Mouse (Mus musculus) embryonic facial prominence, embryonic 13.5 days (tissue): ENCODE results near the gene Wdr38. TPM values are rescaled to one million over a fixed set of nuclear protein-coding genes. Genes with fewer than 3 reads are reported as not detected.

Experiments used
- ATAC-seq: fragments of 200-750 bp; cut with Nextera tagmentation; 2 replicates; pipeline ENCODE4 v1.8.0; 2017; ENCODE audit warnings: low read depth; ENCODE audit not compliant: insufficient number of reproducible peaks, insufficient read depth, low FRiP score, low TSS enrichment
- H3K27ac ChIP-seq: fragments of 300-500 bp; sonication (generic); 2 replicates; pipeline ENCODE4 v1.5.1; 2015; ENCODE audit warnings: moderate library complexity, mild to moderate bottlenecking, inconsistent platforms
- H3K27me3 ChIP-seq: fragments of 300-500 bp; sonication (generic); 2 replicates; pipeline ENCODE4 v1.6.1; 2015; ENCODE audit warnings: mild to moderate bottlenecking, inconsistent platforms
- H3K36me3 ChIP-seq: fragments of 300-500 bp; sonication (generic); 2 replicates; pipeline ENCODE4 v1.6.1; 2015; ENCODE audit warnings: mild to moderate bottlenecking, inconsistent platforms
- H3K4me1 ChIP-seq: fragments of 300-500 bp; sonication (generic); 2 replicates; pipeline ENCODE4 v1.6.1; 2015; ENCODE audit warnings: inconsistent platforms
- H3K4me2 ChIP-seq: fragments of 300-500 bp; sonication (generic); 2 replicates; pipeline ENCODE4 v1.6.1; 2015; ENCODE audit warnings: moderate library complexity, mild to moderate bottlenecking, inconsistent platforms
- H3K4me3 ChIP-seq: fragments of 300-500 bp; sonication (generic); 2 replicates; pipeline ENCODE4 v1.5.1; 2015; ENCODE audit warnings: mild to moderate bottlenecking, inconsistent platforms
- H3K9ac ChIP-seq: fragments of 300-500 bp; sonication (generic); 2 replicates; pipeline ENCODE4 v1.6.1; 2015; ENCODE audit warnings: mild to moderate bottlenecking, inconsistent platforms
- H3K9me3 ChIP-seq: fragments of 300-500 bp; sonication (generic); 2 replicates; pipeline ENCODE4 v1.6.1; 2016; ENCODE audit warnings: inconsistent platforms
- WGBS: fragments of 180-500 bp; shearing (Covaris S2); methylation state at CpG from one replicate; pipeline ENCODE4 v1.1.7; 2015; ENCODE audit warnings: mixed read lengths; 5-methylcytosine and 5-hydroxymethylcytosine counted together
- polyA plus RNA-seq: library from polyadenylated mRNA; unstranded; fragments of >200 nt; fragmentation: Nextera tagmentation; extraction: Ambion mirVana; gene quantifications from 2 replicates; pipeline ENCODE4 v1.2.1, GENCODE M21; 2015

Wdr38 gene
- polyA plus RNA-seq, 1 experiment from 2014 or later, result 2.0 TPM

DNA sequence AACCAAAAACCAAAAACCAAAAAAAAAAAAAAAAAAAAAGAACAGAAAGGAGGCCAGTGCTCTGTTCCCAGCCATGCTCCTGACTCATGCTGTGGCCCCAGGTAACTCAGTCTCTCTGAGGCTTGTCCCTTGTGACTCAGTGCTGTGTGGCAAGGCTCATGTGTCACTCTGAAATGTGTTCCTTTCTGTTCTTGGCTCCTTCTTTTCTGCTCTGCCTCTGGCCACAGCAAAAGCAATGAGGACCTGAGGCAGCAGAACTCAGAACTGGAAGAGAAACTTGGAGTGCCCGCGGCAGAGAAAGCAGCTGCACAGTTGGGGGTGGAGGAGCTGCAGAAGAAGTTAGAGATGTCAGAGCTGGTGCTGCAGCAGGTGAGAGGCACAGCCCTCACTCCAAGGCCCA, 23.1 kb upstream of the Wdr38 start:
- ATAC-seq, result no peak
- 40% methylated on average over 2 of the region's 2 CpGs for WGBS
- H3K9me3 ChIP-seq, result no peaks in the 10 kb centered on the region
- H3K4me2 ChIP-seq, result no peak overlapping the region
- H3K27me3 ChIP-seq, result no peaks in the 10 kb centered on the region
- no peaks in the 10 kb centered on the region for H3K36me3 ChIP-seq
- H3K4me3 ChIP-seq, result no peak overlapping the region
- no peaks in the 10 kb centered on the region for H3K4me1 ChIP-seq
- H3K27ac ChIP-seq, result no peak overlapping the region
- H3K9ac ChIP-seq, result no peak overlapping the region

DNA sequence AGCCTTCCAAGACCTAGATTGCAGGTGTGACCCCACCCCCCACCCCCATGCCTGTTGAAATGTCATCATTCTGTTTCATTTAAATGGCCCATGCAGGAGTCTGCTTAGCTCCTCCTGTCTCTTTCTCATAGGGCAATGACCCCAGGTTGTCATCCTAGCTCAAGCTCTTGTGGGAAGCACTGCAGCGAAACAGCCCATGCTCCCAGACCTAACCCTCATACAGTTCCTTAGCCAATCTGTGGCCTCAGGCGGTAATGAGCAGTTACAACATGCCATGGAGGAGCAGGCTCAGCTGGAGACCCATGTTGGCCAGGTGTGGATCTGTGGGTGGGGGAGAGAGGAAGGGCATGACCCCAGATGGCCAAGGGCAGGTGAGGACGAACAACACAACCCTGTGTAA, 22.1 kb upstream of the Wdr38 start:
- Histone ChIP-seq H3K4me2 (no peak overlapping the region), H3K9me3 (no peaks in the 10 kb centered on the region), H3K27me3 (no peaks in the 10 kb centered on the region), H3K9ac (no peak overlapping the region), H3K36me3 (no peaks in the 10 kb centered on the region), H3K27ac (no peak overlapping the region), H3K4me1 (no peaks in the 10 kb centered on the region), H3K4me3 (no peak overlapping the region)
- no peak for ATAC-seq
- WGBS, result 66% methylated on average over 3 of the region's 3 CpGs

GRCm38 (mm10) chr2:38975941-38976805, 21.1 kb upstream of the Wdr38 start:
- no peak for ATAC-seq
- no peaks in the 10 kb centered on the region for H3K36me3 ChIP-seq
- 78% methylated on average over 21 of the region's 21 CpGs for WGBS
- H3K27me3 ChIP-seq, result no peaks in the 10 kb centered on the region
- H3K4me2 ChIP-seq, result no peak overlapping the region
- H3K4me3 ChIP-seq, result no peak overlapping the region
- H3K9ac ChIP-seq, result no peak overlapping the region
- H3K27ac ChIP-seq, result no peak overlapping the region
- H3K4me1 ChIP-seq, result no peaks in the 10 kb centered on the region
- H3K9me3 ChIP-seq, result no peaks in the 10 kb centered on the region

GRCm38 (mm10) chr2:38977837-38978236, 19.4 kb upstream of the Wdr38 start:
- Histone ChIP-seq H3K27me3 (no peaks in the 10 kb centered on the region), H3K4me3 (no peak overlapping the region), H3K27ac (no peak overlapping the region), H3K4me1 (no peaks in the 10 kb centered on the region), H3K36me3 (no peaks in the 10 kb centered on the region), H3K9me3 (no peaks in the 10 kb centered on the region), H3K9ac (no peak overlapping the region), H3K4me2 (no peak overlapping the region)
- no peak for ATAC-seq
- WGBS, result 60% methylated on average over 4 of the region's 4 CpGs

DNA sequence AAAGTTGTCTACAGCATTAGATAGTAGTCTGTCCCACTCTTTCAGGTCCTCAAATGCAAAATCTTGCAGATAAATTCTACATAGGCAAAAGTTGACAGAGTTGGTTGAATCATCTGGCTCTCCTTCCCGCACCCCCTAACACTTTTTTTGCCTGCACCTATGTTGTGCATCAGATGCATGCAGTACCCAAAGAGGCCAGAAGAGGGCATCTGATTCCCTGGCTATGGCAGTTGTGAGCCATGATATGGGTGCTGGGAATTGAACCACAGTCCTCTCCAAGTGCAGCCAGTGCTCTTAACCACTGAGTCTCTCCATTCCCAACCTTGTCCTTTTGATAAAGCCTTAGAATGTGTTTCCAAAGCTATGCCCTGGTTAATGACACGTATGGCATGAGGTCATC, 13.8 kb upstream of the Wdr38 start:
- H3K9ac ChIP-seq, result no peak overlapping the region
- WGBS, result 96% methylated on average over 2 of the region's 2 CpGs
- no peak overlapping the region for H3K27ac ChIP-seq
- H3K9me3 ChIP-seq, result peaks cover 7% of the 10 kb centered on the region; the same call in 1 of the 2 replicates
- ATAC-seq, result no peak
- no peak overlapping the region for H3K4me2 ChIP-seq
- H3K27me3 ChIP-seq, result no peaks in the 10 kb centered on the region
- H3K36me3 ChIP-seq, result no peaks in the 10 kb centered on the region
- peaks cover 5% of the 10 kb centered on the region; the same call in 1 of the 2 replicates for H3K4me1 ChIP-seq
- no peak overlapping the region for H3K4me3 ChIP-seq

DNA sequence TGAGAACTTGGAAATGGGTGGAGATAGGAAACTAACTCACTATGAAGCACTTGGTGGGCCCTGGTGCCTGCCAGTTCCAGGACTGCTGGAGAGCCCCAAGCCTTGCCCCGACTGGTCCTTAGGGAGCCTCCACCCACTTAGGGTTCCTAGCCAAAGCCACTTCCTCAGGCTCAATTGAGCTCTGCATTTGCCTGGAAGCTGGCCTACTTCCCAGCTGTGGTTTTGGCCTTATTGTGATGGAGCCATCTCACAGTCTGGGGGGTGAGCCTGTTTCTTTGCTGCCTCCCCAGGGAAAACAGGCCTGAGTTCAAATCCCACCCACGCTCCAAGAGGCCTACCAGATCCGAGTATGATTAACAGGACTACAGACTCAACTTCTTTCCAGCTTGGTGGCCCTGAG, 10.7 kb upstream of the Wdr38 start:
- Histone ChIP-seq H3K9me3 (peaks cover 7% of the 10 kb centered on the region; the same call in 1 of the 2 replicates), H3K4me3 (no peak overlapping the region), H3K27ac (no peak overlapping the region), H3K27me3 (no peaks in the 10 kb centered on the region), H3K4me1 (peaks cover 5% of the 10 kb centered on the region; the same call in 1 of the 2 replicates), H3K4me2 (no peak overlapping the region), H3K9ac (no peak overlapping the region), H3K36me3 (no peaks in the 10 kb centered on the region)
- 79% methylated on average over 3 of the region's 3 CpGs for WGBS
- no peak for ATAC-seq

DNA sequence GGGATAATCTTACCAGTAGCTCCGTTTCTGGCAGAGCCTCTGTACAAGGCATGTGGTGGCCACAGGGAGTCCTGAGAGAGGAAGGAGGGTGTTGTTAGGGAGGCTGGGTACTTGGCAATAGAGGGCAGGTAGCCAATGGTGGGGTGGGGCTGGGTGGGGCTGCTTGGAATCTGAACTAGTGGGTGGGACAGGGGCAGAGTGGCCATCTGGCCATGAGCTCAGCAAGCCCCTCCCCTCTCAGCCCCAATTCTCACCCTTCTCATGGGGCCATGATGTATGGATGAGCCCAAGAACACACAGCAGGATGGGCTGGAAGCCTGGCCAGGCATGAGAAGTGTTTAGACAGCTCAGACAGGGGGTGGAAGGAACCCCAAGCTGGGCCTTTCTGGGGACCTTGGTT, 9.9 kb upstream of the Wdr38 start:
- Histone ChIP-seq H3K4me3 (no peak overlapping the region), H3K27ac (0 out of 2 replicates have a peak overlapping the region, but pooled peaks have one; percentile 11)

DNA sequence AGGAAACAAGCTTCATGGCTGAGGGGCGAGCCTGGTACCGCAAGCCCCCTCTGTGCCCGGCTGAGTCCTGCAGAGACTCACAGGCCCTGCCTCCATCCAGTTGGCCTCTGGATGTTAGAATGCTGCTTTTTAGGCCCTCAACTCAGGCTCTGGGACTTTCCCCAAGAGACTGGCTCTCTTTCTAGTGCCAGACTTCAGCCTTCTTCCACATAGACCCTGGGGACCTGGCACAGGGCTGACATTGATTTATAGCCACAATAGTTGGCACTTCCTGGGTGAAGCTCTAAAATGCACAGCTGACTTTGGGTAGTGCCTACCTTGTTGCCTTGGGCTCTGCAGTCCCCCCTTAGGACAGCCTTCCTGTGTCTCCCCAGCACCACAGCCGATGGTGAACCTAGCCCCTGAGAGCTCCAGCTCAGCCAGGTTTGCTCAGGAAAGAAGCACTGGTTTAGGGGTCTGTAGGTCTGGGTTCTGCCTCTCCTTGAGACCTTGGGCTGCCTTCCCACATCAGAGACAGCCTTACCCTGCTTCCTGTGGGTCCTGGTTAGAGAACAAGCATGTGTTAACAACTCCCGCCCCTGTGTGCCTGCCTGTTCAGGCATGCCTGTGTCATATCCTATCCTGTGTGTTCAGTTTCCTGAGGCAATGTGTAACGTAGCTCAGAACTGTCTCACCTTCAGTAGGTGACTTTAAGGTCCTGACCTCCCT, 9.3 kb upstream of the Wdr38 start:
- no peak overlapping the region for H3K9ac ChIP-seq
- 73% methylated on average over 6 of the region's 6 CpGs for WGBS
- peaks cover 5% of the 10 kb centered on the region; the same call in 1 of the 2 replicates for H3K4me1 ChIP-seq
- H3K4me3 ChIP-seq, result no peak overlapping the region
- H3K36me3 ChIP-seq, result no peaks in the 10 kb centered on the region
- peak overlapping the region; percentile 11; the same call in 1 of the 2 replicates for H3K27ac ChIP-seq
- H3K27me3 ChIP-seq, result no peaks in the 10 kb centered on the region
- H3K4me2 ChIP-seq, result no peak overlapping the region
- no peak for ATAC-seq
- H3K9me3 ChIP-seq, result peaks cover 7% of the 10 kb centered on the region; the same call in 1 of the 2 replicates

More for the DNA sequence above, 9.9 kb upstream of the Wdr38 start:
- Histone ChIP-seq H3K4me2 (no peak overlapping the region), H3K36me3 (no peaks in the 10 kb centered on the region), H3K4me1 (peaks cover 5% of the 10 kb centered on the region; the same call in 1 of the 2 replicates), H3K27me3 (no peaks in the 10 kb centered on the region), H3K9me3 (peaks cover 7% of the 10 kb centered on the region; the same call in 1 of the 2 replicates), H3K9ac (no peak overlapping the region)
- ATAC-seq, result no peak
- 67% methylated on average over 1 of the region's 1 CpGs for WGBS

GRCm38 (mm10) chr2:38988929-38989328, 8.3 kb upstream of the Wdr38 start:
- peaks cover 2% of the 10 kb centered on the region; the same call in 1 of the 2 replicates for H3K9me3 ChIP-seq
- WGBS, result 93% methylated on average over 2 of the region's 2 CpGs
- no peak for ATAC-seq

DNA sequence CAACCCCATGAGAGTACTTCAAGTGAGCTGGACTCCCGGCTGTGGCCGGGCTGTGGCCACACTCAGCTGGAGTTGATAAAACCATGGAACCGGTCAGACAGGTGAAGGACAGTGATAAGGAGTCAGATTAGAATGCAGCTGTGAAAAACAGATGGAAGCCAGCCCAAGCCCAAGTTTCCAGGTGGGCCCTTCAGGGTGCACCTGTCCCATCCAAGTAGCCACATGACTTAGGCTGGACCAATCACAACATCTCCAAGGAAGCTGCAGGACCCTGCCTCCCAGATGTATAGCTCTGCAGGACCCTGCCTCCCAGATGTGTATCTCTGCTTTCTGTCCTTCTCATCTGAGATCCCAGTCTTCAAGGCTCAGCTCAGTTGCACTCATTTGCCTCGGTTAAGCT, 5.3 kb upstream of the Wdr38 start:
- 70% methylated on average over 4 of the region's 4 CpGs for WGBS
- Histone ChIP-seq H3K4me3 (no peak overlapping the region), H3K27ac (no peak overlapping the region), H3K4me2 (no peak overlapping the region), H3K9ac (no peak overlapping the region), H3K36me3 (no peaks in the 10 kb centered on the region), H3K9me3 (no peaks in the 10 kb centered on the region), H3K4me1 (peaks cover 5% of the 10 kb centered on the region; the same call in 1 of the 2 replicates), H3K27me3 (no peaks in the 10 kb centered on the region)
- no peak for ATAC-seq

More at GRCm38 (mm10) chr2:38988929-38989328, 8.3 kb upstream of the Wdr38 start:
- no peak overlapping the region for H3K4me2 ChIP-seq
- no peaks in the 10 kb centered on the region for H3K36me3 ChIP-seq
- no peak overlapping the region for H3K9ac ChIP-seq
- H3K4me1 ChIP-seq, result peaks cover 5% of the 10 kb centered on the region; the same call in 1 of the 2 replicates
- no peak overlapping the region for H3K4me3 ChIP-seq
- no peak overlapping the region for H3K27ac ChIP-seq
- no peaks in the 10 kb centered on the region for H3K27me3 ChIP-seq

GRCm38 (mm10) chr2:38992452-38992851, 4.8 kb upstream of the Wdr38 start:
- Histone ChIP-seq H3K27ac (no peak overlapping the region), H3K4me3 (no peak overlapping the region), H3K9me3 (no peaks in the 10 kb centered on the region), H3K36me3 (no peaks in the 10 kb centered on the region), H3K4me2 (no peak overlapping the region), H3K9ac (no peak overlapping the region), H3K27me3 (no peaks in the 10 kb centered on the region), H3K4me1 (peaks cover 7% of the 10 kb centered on the region)
- ATAC-seq, result no peak
- WGBS, result 56% methylated on average over 4 of the region's 4 CpGs
